Mouse (Mus musculus): ENCODE results near the gene Rab42.

- TF ChIP-seq POLR2A (IDR thresholded peaks at IDR 0.05; ENCODE audit: insufficient read depth, low read length) (no peak), CTCF (IDR thresholded peaks at IDR 0.05; ENCODE audit: low read depth, low read length) (no peak)
Measured at GRCm38 (mm10) chr4:132273166-132273565, 30.0 kb downstream of the Rab42 start.
